Mouse (Mus musculus) left cerebral cortex, postnatal 10 days (tissue): ENCODE results near the gene Pla2r1. TPM values are rescaled to one million over a fixed set of nuclear protein-coding genes. Genes with fewer than 3 reads are reported as not detected.
A peak's percentile ranks its signal among the peaks of the same experiment; 100 is the strongest.

Experiments
- DNase-seq, 2 experiments: peaks; one replicate each; pipeline ENCODE4 v3.0.0; 2021 to 2022; ENCODE audit warnings: low spot score in 2 of 2, mixed read lengths in 1 of 2; ENCODE audit errors: extremely low spot score in 1 of 2
- intact Hi-C: fragments of 180-260 bp; cut with DNase I; formaldehyde crosslinking; loops from one replicate; pipeline ENCODE4 v1.15.1; 2025
- total RNA-seq, 2 experiments: library from RNA; stranded (reverse); gene quantifications; 2 replicates each; pipeline ENCODE4 v1.2.3; 2021

Pla2r1 gene
- total RNA-seq, 2 experiments from 2014 or later = 0.19 to 0.32 TPM

DNA sequence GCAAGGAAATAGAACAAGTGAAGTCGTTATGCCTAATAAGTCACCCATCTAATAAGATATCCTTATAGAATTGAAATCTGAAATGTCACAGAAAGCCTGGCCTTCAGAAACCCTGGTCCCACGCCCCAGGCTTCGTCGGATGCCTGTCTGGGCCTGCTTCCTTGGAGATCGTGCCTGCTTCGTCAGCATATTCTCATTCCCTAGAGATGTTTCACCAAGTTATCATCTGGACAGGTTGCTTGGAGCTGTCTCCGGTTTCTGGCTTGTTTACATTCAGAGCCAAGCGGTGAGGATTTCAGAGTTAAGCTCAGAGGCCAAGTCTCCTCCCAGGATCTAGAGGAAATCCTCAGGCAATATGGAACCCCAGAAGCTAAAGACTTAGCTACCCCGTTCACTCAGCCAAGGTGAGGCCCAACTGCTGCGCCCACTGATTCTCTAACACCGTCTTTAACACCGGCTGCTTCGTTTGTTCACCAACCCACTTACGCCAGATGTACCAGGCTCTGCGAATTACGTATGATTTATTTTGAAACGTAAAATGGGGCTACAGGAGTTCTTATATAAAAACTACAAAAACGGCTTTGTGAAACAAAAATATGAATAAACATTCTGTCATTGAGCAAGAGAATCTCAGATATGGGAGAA is 140.0 kb downstream of the Pla2r1 start:
- intact Hi-C loops = loop anchor here (10.0 kb wide), 2 partner anchors 268 to 888 kb away; no protein-coding TSS in a partner anchor
- no peak for DNase-seq

DNA sequence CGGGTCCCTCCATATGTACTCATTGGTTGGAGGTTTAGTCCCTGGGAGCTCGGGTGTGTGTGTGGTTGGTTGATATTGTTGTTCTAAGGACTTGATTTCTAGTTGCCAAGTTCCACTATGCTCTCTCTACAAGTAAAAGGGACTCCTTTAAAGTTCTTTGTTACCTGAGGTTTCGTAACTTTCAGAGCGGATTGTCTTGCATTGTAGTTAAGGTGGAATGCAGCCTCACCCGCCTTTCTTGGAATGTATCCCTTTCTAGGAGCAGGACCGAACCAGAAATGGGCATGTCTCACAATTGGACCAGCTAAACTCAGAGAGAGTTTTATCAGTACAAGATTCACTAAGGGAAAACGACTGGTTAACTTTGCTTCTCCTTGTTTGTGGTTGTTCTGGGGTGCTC is 141.9 kb downstream of the Pla2r1 start:
- DNase-seq = no peak
- intact Hi-C loops = loop anchor here (10.0 kb wide), 2 partner anchors 266 to 886 kb away; no protein-coding TSS in a partner anchor

DNA sequence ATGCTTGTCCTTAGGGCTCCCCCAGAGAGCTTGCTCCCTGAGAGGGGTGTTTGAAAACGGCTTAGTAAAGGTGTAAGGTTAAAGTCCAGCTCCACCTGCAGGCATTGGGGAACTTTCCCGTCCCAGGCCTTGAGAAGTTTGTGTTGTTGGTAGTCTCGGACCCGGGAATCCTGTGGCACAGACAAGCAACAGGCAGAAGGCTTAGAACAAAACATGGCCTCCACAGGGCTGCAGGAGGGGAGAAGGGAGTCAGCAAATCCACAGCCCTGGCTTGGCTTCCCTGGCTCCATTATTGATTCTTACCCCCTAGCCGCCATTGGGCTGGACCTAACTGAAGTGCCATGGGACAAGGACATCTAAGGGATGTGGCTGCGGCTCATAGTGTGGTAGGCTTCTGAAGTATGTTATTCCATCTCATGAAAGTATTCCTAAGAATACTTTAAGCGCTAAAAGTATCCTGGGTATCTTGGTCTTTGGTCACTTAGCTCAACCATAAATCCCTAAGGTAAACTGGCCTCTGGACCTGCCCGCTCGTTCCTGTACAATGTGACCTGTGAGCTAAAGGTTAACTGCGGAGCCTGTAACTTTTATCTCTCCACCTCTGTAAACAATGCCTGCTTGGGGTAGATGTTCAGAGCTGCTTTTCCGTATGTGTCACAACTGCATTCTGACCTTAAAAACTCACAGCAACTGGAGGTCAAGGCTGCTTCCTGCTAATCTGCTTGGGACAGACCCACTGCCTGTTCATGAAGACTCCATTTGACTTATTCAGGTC is 142.9 kb downstream of the Pla2r1 start:
- DNase-seq = no peak
- intact Hi-C loops = loop anchor here (10.0 kb wide), 2 partner anchors 265 to 885 kb away; no protein-coding TSS in a partner anchor

DNA sequence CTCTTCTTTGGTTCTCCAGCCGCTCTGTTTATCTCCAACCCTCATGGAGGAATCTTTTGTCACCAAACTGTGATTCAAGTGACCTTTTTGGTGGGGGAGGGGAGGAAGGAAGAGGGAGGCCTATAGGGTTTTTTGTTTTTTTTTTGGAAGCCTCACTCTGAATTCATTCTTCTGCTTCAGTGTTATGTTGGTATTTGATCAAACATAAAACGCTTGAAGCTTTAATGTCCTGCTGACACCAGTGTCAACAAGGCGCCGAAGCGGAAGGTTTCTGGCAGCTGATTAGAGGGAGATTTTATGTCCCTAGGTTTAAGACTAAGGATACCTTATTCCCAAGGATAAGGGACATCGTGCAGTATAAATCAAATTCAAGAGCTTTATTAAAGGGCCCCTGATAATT is 143.9 kb downstream of the Pla2r1 start:
- intact Hi-C loops = no loop called here
- DNase-seq = peak in 1 of 2 experiments; percentile 41

GRCm38 (mm10) chr2:60407387-60407786 is 145.7 kb downstream of the Pla2r1 start:
- no peak for DNase-seq

GRCm38 (mm10) chr2:60405431-60405830 is 147.7 kb downstream of the Pla2r1 start:
- no peak for DNase-seq
- intact Hi-C loops = no loop called here

More at GRCm38 (mm10) chr2:60407387-60407786, 145.7 kb downstream of the Pla2r1 start:
- intact Hi-C loops = no loop called here

DNA sequence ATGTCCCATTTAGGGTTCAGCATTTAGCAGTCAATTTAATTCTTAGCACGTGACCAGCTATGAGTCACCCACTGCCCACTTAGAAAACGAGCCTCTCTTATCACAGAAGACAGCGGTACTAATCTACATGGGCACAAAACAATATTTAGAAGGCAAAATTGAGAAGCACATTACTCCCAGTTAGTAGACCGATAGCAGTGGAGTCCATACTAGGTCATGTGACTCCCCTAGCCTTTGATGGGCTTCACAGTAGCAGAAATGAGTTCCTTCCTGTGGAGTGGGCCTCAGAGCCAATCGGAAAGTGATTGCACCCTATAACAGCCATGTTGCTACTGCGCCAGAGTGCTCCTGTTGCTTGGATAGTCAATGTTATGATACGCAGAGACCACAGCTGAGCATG is 148.3 kb downstream of the Pla2r1 start:
- DNase-seq = no peak
- intact Hi-C loops = no loop called here

DNA sequence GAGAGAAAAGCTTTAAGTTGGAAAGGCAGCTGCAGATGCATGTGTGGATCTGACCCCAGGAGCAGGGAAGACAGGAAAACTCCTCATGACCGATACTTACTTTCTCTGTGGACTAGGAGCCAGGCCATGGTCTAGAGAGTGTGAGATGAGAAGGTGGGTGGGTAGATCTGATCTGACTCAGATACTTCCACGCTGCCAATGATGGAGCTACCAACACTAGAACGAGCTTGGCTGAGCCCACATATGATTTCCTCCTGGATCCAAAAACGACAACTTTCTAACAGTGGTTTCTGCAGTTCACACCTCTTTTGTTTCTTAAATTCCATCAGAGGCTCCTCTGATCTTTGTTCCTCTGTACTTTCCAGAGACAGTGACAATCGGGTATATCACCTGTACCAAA is 151.4 kb downstream of the Pla2r1 start:
- intact Hi-C loops = no loop called here
- DNase-seq = no peak

DNA sequence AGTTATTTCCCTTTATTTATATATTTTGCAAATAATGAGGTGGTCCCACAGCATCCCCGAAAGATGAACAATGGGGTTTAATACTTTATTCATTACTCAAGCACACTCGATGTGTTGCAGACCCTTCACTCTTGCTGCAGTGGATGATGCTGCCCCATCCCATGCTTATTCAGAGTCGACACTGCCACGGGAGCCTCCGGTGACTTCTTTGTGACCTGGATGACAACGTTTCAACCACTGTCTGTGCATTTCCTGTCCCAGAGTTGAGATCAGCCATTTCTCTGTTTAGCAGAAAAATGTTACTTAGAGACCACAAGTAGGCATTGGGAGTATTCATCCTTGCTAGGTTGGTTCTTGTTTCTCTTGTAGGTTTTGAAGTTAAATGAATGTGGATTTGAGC is 159.3 kb downstream of the Pla2r1 start:
- no peak for DNase-seq
- intact Hi-C loops = no loop called here

GRCm38 (mm10) chr2:60392286-60392685 is 160.8 kb downstream of the Pla2r1 start:
- no peak for DNase-seq
- intact Hi-C loops = no loop called here

DNA sequence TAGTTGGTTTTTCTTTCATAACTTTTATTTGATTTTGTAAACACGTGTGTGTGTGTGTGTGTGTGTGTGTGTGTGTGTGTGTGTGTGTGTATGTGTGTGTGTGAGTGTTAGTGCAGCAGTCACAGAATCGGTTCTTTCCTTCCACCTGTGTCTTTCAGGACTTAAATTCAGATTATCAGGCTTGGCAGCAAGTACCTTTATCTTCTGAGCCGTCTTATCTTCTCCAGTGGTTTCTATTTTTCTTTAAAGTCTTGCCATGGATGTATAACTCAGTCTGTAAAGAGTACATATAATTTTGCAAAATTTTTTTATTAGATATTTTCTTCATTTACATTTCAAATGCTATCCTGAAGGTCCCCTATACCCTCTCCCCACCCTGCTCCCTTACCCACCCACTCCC is 165.7 kb downstream of the Pla2r1 start:
- intact Hi-C loops = no loop called here
- no peak for DNase-seq

DNA sequence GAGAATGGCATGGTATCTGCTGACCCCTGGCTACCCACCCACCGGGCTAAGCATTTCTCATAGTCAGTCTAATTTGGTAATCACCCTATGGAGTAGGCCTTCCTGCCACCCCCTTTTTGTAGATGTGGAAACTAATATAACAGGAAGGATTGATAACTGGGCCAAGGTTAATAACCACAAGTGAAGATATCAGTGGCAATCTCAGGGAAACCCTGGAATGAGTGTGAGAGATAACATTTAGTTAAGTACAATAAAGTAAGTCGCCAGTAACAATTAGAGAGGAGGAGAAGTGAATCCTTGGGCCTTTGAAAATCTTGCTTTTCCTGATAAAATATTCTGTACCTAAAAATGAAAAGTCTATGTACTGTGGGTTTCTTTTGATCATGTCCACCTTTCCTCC is 166.3 kb downstream of the Pla2r1 start:
- DNase-seq = no peak
- intact Hi-C loops = no loop called here

DNA sequence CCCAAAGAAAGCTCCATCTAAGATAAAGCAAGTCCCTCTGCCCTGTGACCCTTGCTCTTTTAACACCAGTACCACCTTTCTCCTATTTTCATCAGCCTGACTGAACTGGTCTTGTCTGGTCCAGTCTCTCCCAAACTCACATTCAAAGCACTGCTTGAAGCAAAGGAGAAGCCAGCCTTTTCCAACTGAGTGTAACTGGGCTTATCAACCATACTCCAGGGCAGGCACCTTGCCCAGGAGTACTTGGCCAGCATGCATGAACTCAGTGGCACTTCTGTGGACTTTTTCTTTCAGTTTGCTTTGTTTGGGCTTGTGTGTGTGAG is 168.4 kb downstream of the Pla2r1 start:
- DNase-seq = no peak

DNA sequence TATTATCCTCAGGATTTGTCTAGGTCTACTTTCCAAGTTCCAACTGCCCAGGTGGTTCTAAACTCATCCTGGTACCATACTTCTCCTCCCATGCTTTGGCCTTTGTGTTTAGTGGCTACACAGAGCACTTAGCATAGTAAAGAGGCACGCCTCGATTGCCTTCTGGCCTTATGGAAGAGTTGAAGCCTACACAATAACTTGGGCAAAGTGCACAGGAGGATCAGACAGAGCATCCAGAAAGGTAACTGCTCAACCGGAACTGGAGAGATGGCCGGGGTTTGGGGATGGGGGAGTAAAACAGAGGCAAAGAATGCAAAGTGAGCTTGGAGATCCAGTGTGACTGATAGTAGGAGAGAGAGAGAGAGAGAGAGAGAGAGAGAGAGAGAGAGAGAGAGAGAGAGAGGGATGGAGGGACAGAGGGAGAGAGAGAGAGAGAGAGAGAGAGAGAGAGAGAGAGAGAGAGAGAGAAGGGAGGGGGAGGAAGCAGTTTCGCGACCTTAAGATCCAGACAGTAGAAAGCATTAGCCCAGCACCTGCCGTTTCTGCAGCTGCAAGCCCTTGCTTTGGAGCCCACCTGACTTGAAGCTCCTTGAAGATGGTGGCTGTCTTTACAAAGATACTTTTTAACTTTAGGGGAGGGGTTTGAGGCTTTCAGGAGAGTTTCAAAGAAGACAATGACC is 168.9 kb downstream of the Pla2r1 start:
- no peak for DNase-seq
- intact Hi-C loops = no loop called here

More for the DNA sequence above, 168.4 kb downstream of the Pla2r1 start:
- intact Hi-C loops = no loop called here

GRCm38 (mm10) chr2:60382858-60383669 is 170.0 kb downstream of the Pla2r1 start, which contains the start of gene Ly75:
Gene Ly75, minus strand, starts transcription at chr2:60383303.
- DNase-seq = peak; percentile 10 to 89
- intact Hi-C loops = no loop called here

DNA sequence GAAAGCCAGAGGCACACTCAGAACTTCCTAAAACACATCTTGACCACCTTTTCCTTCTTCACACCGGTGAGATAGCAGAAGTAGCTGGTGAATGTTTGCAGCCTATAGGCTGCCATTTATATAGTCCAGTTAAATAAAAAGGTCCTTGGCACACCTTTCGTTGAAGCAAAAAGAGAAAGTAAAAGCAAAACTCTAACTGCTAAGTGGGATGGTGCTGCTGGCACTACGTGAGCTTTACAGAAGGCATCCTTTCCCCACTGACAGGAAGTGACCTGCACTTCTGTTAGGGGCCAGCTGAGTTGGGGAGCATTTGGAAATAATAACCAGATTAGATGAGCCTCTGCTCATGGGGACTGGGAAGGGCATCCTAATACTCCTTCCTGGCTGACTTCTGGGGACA is 170.8 kb downstream of the Pla2r1 start:
- no peak for DNase-seq
- intact Hi-C loops = no loop called here

- intact Hi-C loops = no loop called here
- DNase-seq = no peak
Observed at GRCm38 (mm10) chr2:60377260-60377659, 175.8 kb downstream of the Pla2r1 start.

GRCm38 (mm10) chr2:60375608-60376107 is 177.4 kb downstream of the Pla2r1 start:
- intact Hi-C loops = no loop called here
- DNase-seq = no peak

DNA sequence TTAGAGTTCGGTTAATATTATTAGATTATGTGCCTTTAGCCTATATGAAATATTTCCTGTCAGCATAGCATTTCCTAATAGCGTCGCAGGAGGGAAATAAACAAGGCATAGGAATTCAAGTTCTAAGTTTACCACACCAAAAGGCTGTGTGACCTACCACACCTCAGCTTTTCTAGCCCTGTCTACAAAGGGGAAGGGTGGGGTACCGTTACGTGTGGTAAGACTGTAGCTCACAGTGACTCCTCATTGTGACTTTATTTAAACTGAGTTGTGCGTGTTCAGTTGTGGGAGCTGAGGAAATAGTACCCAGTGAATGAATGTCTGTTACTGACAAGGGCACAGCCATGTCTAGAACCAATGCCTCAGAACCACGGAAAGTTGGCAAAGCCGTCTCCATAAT is 178.0 kb downstream of the Pla2r1 start:
- DNase-seq = no peak
- intact Hi-C loops = no loop called here
